Mouse (Mus musculus): ENCODE results near the gene Slc7a4. TPM values are rescaled to one million over a fixed set of nuclear protein-coding genes. Genes with fewer than 3 reads are reported as not detected.

The Slc7a4 gene
- polyA plus RNA-seq, 1 experiment from 2014 or later, result 6.1 TPM

- Histone ChIP-seq H3K27me3 (replicated peaks; ENCODE audit: control insufficient read depth, insufficient read depth, low read length) (no peaks in the 10 kb centered on the region), H3K36me3 (ENCODE audit: control insufficient read depth, insufficient read depth, low read length) (peaks cover 89% of the 10 kb centered on the region)
These were observed 57.5 kb downstream of the Slc7a4 start for GRCm38 (mm10) chr16:17525524-17525923.

GRCm38 (mm10) chr16:17524156-17524555 is 58.9 kb downstream of the Slc7a4 start:
- WGBS, result 91% methylated on average over 11 of the region's 11 CpGs
- Histone ChIP-seq H3K4me2 (ENCODE audit: low read depth, low read length) (no peak overlapping the region), H3K9ac (ENCODE audit: low read depth, low read length) (no peak overlapping the region), H3K27me3 (replicated peaks; ENCODE audit: control insufficient read depth, insufficient read depth, low read length) (no peaks in the 10 kb centered on the region), H3K4me1 (ENCODE audit: control insufficient read depth, insufficient read depth, low read length) (no peaks in the 10 kb centered on the region), H3K9me3 (ENCODE audit: control insufficient read depth, low read length) (no peaks in the 10 kb centered on the region), H3K27ac (replicated peaks; ENCODE audit: low read depth, low read length) (no peak overlapping the region), H3K36me3 (ENCODE audit: control insufficient read depth, insufficient read depth, low read length) (peaks cover 99% of the 10 kb centered on the region), H3K4me3 (ENCODE audit: low read depth, low read length) (no peak overlapping the region)
- DNase-seq (ENCODE audit: low spot score) (no peak), ATAC-seq (ENCODE audit: low read depth) (no peak)

More at GRCm38 (mm10) chr16:17525524-17525923, 57.5 kb downstream of the Slc7a4 start:
- WGBS, result 84% methylated on average over 3 of the region's 3 CpGs
- Histone ChIP-seq H3K9me3 (ENCODE audit: control insufficient read depth, low read length) (no peaks in the 10 kb centered on the region), H3K4me3 (ENCODE audit: low read depth, low read length) (no peak overlapping the region), H3K27ac (replicated peaks; ENCODE audit: low read depth, low read length) (no peak overlapping the region), H3K4me1 (ENCODE audit: control insufficient read depth, insufficient read depth, low read length) (peaks cover 6% of the 10 kb centered on the region; the same call in 1 of the 2 replicates), H3K4me2 (ENCODE audit: low read depth, low read length) (no peak overlapping the region), H3K9ac (ENCODE audit: low read depth, low read length) (no peak overlapping the region)
- no peak for DNase-seq (ENCODE audit: low spot score)
- ATAC-seq (ENCODE audit: low read depth), result no peak

Other genes starting within 250 kb of the Slc7a4 start
- 7.3 and 7.6 TPM in 2 replicates for gene Snap29, start 177.2 kb downstream of the Slc7a4 start, polyA plus RNA-seq (2014; fragmentation: Nextera tagmentation; extraction: Ambion mirVana)
- 29.9 and 30.7 TPM in 2 replicates for gene Pi4ka, start 176.9 kb downstream of the Slc7a4 start, polyA plus RNA-seq (2014; fragmentation: Nextera tagmentation; extraction: Ambion mirVana)
- 59.9 and 63.8 TPM in 2 replicates for gene Crkl, start 131.2 kb downstream of the Slc7a4 start, polyA plus RNA-seq (2014; fragmentation: Nextera tagmentation; extraction: Ambion mirVana)
- gene Aifm3, start 93.6 kb downstream of the Slc7a4 start, polyA plus RNA-seq (2014; fragmentation: Nextera tagmentation; extraction: Ambion mirVana), result 2.4 and 4.9 TPM in 2 replicates
- gene Lztr1, start 74.5 kb downstream of the Slc7a4 start, polyA plus RNA-seq (2014; fragmentation: Nextera tagmentation; extraction: Ambion mirVana), result 70.4 and 77.2 TPM in 2 replicates
- gene Thap7, start 52.1 kb downstream of the Slc7a4 start, polyA plus RNA-seq (2014; fragmentation: Nextera tagmentation; extraction: Ambion mirVana), result 50.9 and 54.9 TPM in 2 replicates
- 0.69 and 1.8 TPM in 2 replicates for gene Lrrc74b, start 22.0 kb downstream of the Slc7a4 start, polyA plus RNA-seq (2014; fragmentation: Nextera tagmentation; extraction: Ambion mirVana)
- 0.84 and 1.5 TPM in 2 replicates for gene P2rx6, start 21.3 kb downstream of the Slc7a4 start, polyA plus RNA-seq (2014; fragmentation: Nextera tagmentation; extraction: Ambion mirVana)
- 27.9 and 33.6 TPM in 2 replicates for gene Smpd4, start 36.1 kb upstream of the Slc7a4 start, polyA plus RNA-seq (2014; fragmentation: Nextera tagmentation; extraction: Ambion mirVana)
- gene Ccdc74a, start 63.3 kb upstream of the Slc7a4 start, polyA plus RNA-seq (2014; fragmentation: Nextera tagmentation; extraction: Ambion mirVana), result 7.9 and 8.1 TPM in 2 replicates
- gene Med15, start 149.7 kb upstream of the Slc7a4 start, polyA plus RNA-seq (2014; fragmentation: Nextera tagmentation; extraction: Ambion mirVana), result 35.2 and 36.1 TPM in 2 replicates
- gene Klhl22, start 176.4 kb upstream of the Slc7a4 start, polyA plus RNA-seq (2014; fragmentation: Nextera tagmentation; extraction: Ambion mirVana), result 77.1 and 90.9 TPM in 2 replicates
- gene Scarf2, start 214.1 kb upstream of the Slc7a4 start, polyA plus RNA-seq (2014; fragmentation: Nextera tagmentation; extraction: Ambion mirVana), result 34.5 and 35.8 TPM in 2 replicates
- 0.26 and 0.46 TPM in 2 replicates for gene B830017H08Rik, start 249.9 kb upstream of the Slc7a4 start, polyA plus RNA-seq (2014; fragmentation: Nextera tagmentation; extraction: Ambion mirVana)